Mouse (Mus musculus) hindbrain, embryonic 14.5 days (tissue): ENCODE measurements around the gene Scaper. TPM values are rescaled to one million over a fixed set of nuclear protein-coding genes. Genes with fewer than 3 reads are reported as not detected.

Experiments used
- ATAC-seq: fragments of 200-750 bp; cut with Nextera tagmentation; 2 replicates; pipeline ENCODE4 v1.8.0; 2017; ENCODE audit warnings: moderate number of reproducible peaks, mild to moderate bottlenecking, moderate TSS enrichment, moderate library complexity; ENCODE audit not compliant: low FRiP score
- DNase-seq: peaks from one replicate; pipeline ENCODE4 v3.0.0-alpha.2; 2015; ENCODE audit warnings: low spot score
- H3K27ac ChIP-seq: fragments of 300-500 bp; sonication (generic); 2 replicates; pipeline ENCODE4 v1.5.1; 2014; ENCODE audit warnings: mild to moderate bottlenecking, moderate library complexity
- H3K27me3 ChIP-seq: fragments of 300-500 bp; sonication (generic); 2 replicates; pipeline ENCODE4 v1.6.1; 2014; ENCODE audit warnings: mild to moderate bottlenecking, low read length, mixed read lengths; ENCODE audit not compliant: control insufficient read depth, insufficient read depth
- H3K36me3 ChIP-seq: fragments of 300-500 bp; sonication (generic); replicated peaks from 2 replicates; pipeline ENCODE4 v1.6.1; 2014; ENCODE audit not compliant: control insufficient read depth, insufficient read depth
- H3K4me1 ChIP-seq: fragments of 300-500 bp; sonication (generic); replicated peaks from 2 replicates; pipeline ENCODE4 v1.6.1; 2014; ENCODE audit warnings: antibody characterized with exemption, low read length, mixed read lengths; ENCODE audit not compliant: control insufficient read depth, insufficient read depth
- H3K4me2 ChIP-seq: fragments of 300-500 bp; sonication (generic); replicated peaks from 2 replicates; pipeline ENCODE4 v1.6.1; 2014; ENCODE audit warnings: mild to moderate bottlenecking, moderate library complexity
- H3K4me3 ChIP-seq: fragments of 300-500 bp; sonication (generic); replicated peaks from 2 replicates; pipeline ENCODE4 v1.5.1; 2014; ENCODE audit warnings: mild to moderate bottlenecking, low read length
- H3K9ac ChIP-seq: fragments of 300-500 bp; sonication (generic); 2 replicates; pipeline ENCODE4 v1.6.1; 2014
- H3K9me3 ChIP-seq: fragments of 300-500 bp; sonication (generic); 2 replicates; pipeline ENCODE4 v1.6.1; 2016; ENCODE audit warnings: low read length; ENCODE audit not compliant: control insufficient read depth
- WGBS: fragments of 180-500 bp; shearing (Covaris S2); extraction: QIAGEN DNeasy Blood & Tissue Kit; methylation state at CpG from one replicate; pipeline ENCODE4 v1.1.7; 2014; 5-methylcytosine and 5-hydroxymethylcytosine counted together
- polyA plus RNA-seq: library from polyadenylated mRNA; unstranded; fragments of >200 nt; fragmentation: Nextera tagmentation; extraction: Ambion mirVana; gene quantifications from 2 replicates; pipeline ENCODE4 v1.2.1, GENCODE M21; 2014

Scaper gene
- polyA plus RNA-seq, 1 experiment from 2014 or later = 43.5 TPM

GRCm38 (mm10) chr9:55507922-55508321 is 430.0 kb downstream of the Scaper start:
- Histone ChIP-seq H3K27me3 (peaks cover 5% of the 10 kb centered on the region), H3K36me3 (no peaks in the 10 kb centered on the region), H3K9ac (no peak overlapping the region), H3K4me2 (no peak overlapping the region), H3K27ac (no peak overlapping the region), H3K9me3 (no peaks in the 10 kb centered on the region), H3K4me1 (no peaks in the 10 kb centered on the region), H3K4me3 (no peak overlapping the region)
- WGBS = 88% methylated on average over 3 of the region's 3 CpGs
- DNase-seq = no peak
- no peak for ATAC-seq

Other genes starting within 250 kb of the Scaper start
- gene 4930563M21Rik, start 72.4 kb upstream of the Scaper start, polyA plus RNA-seq = not detected in 2 replicates
- gene Rcn2, start 103.7 kb upstream of the Scaper start, polyA plus RNA-seq = 265 and 297 TPM in 2 replicates
- gene Pstpip1, start 151.8 kb upstream of the Scaper start, polyA plus RNA-seq = 0.22 and 0.84 TPM in 2 replicates
- gene Tspan3, start 227.4 kb upstream of the Scaper start, polyA plus RNA-seq = 605 and 634 TPM in 2 replicates